Mouse (Mus musculus) forelimb bud, embryonic 11.5 days (tissue): ENCODE results near the gene Galnt5.

ENCODE experiments used
- DNase-seq: peaks from one replicate; pipeline ENCODE4 v3.0.0-alpha.2; 2012; ENCODE audit warnings: low read depth, low spot score

The Galnt5 gene

GRCm38 (mm10) chr2:57997752-57998430 lies at the start of gene Galnt5:
Gene Galnt5, plus strand, starts transcription at chr2:57997884.
- peak; percentile 69 for DNase-seq

- no peak for DNase-seq
These were observed 46.1 kb upstream of the Galnt5 start for GRCm38 (mm10) chr2:57951620-57952019.

GRCm38 (mm10) chr2:57960786-57961185 lies 36.9 kb upstream of the Galnt5 start:
- no peak for DNase-seq

GRCm38 (mm10) chr2:57982248-57982647 lies 15.4 kb upstream of the Galnt5 start:
- no peak for DNase-seq

- DNase-seq, result no peak
These were observed 6.6 kb upstream of the Galnt5 start for GRCm38 (mm10) chr2:57991084-57991483.

GRCm38 (mm10) chr2:58001497-58001896 lies 3.8 kb downstream of the Galnt5 start:
- DNase-seq, result no peak

- no peak for DNase-seq
These were observed 9.4 kb downstream of the Galnt5 start for GRCm38 (mm10) chr2:58007081-58007480.

- no peak for DNase-seq
These were observed 25.9 kb downstream of the Galnt5 start for GRCm38 (mm10) chr2:58023556-58023955.

- DNase-seq, result no peak
These were observed 29.1 kb downstream of the Galnt5 start for GRCm38 (mm10) chr2:58026740-58027139.

- peak; percentile 67 for DNase-seq
These were observed 31.7 kb downstream of the Galnt5 start for GRCm38 (mm10) chr2:58029404-58029803.

- no peak for DNase-seq
These were observed 33.7 kb downstream of the Galnt5 start for GRCm38 (mm10) chr2:58031431-58031830.

GRCm38 (mm10) chr2:58035635-58036034 lies 38.0 kb downstream of the Galnt5 start:
- no peak for DNase-seq

GRCm38 (mm10) chr2:58036926-58037325 lies 39.2 kb downstream of the Galnt5 start:
- DNase-seq, result no peak

GRCm38 (mm10) chr2:58041867-58042266 lies 44.2 kb downstream of the Galnt5 start:
- no peak for DNase-seq

- no peak for DNase-seq
These were observed 55.3 kb downstream of the Galnt5 start, which contains the start of gene Ermn for GRCm38 (mm10) chr2:58052821-58053581. Gene Ermn, minus strand, starts transcription at chr2:58052864.

- peak; percentile 77 for DNase-seq
These were observed 57.7 kb downstream of the Galnt5 start for GRCm38 (mm10) chr2:58055383-58055782.

GRCm38 (mm10) chr2:58079849-58080248 lies 82.2 kb downstream of the Galnt5 start:
- no peak for DNase-seq

GRCm38 (mm10) chr2:58086420-58086819 lies 88.7 kb downstream of the Galnt5 start:
- no peak for DNase-seq

- DNase-seq, result no peak
These were observed 97.1 kb downstream of the Galnt5 start for GRCm38 (mm10) chr2:58094818-58095217.
